Mouse (Mus musculus) frontal cortex, postnatal 14 days (tissue): Measurements from ENCODE around the gene Mob4.
A peak's percentile ranks its signal among the peaks of the same experiment; 100 is the strongest.

ENCODE experiments used
- DNase-seq, 2 experiments: peaks; one replicate each; pipeline ENCODE4 v3.0.0; 2022; ENCODE audit warnings: low spot score in 2 of 2

Gene Mob4

GRCm38 (mm10) chr1:55182392-55182791, 51.4 kb downstream of the Mob4 start:
- no peak for DNase-seq

- DNase-seq = no peak
Measured at GRCm38 (mm10) chr1:55185718-55186117, 54.7 kb downstream of the Mob4 start.

- DNase-seq = no peak
Measured at GRCm38 (mm10) chr1:55186592-55187210, 55.7 kb downstream of the Mob4 start.

- DNase-seq = no peak
Measured at GRCm38 (mm10) chr1:55192015-55192414, 61.0 kb downstream of the Mob4 start.

GRCm38 (mm10) chr1:55192824-55193223, 61.8 kb downstream of the Mob4 start:
- DNase-seq = no peak

- DNase-seq = peak in 1 of 2 experiments; percentile 17
Measured at GRCm38 (mm10) chr1:55193316-55193715, 62.3 kb downstream of the Mob4 start.

GRCm38 (mm10) chr1:55194064-55194915, 63.3 kb downstream of the Mob4 start:
- no peak for DNase-seq

- DNase-seq = no peak
Measured at GRCm38 (mm10) chr1:55195021-55195420, 64.0 kb downstream of the Mob4 start.

GRCm38 (mm10) chr1:55196327-55197003, 65.4 kb downstream of the Mob4 start:
- no peak for DNase-seq

GRCm38 (mm10) chr1:55198719-55199118, 67.7 kb downstream of the Mob4 start:
- no peak for DNase-seq

- peak; percentile 31 to 32 for DNase-seq
Measured at GRCm38 (mm10) chr1:55201850-55202752, 71.1 kb downstream of the Mob4 start.
